Comparison of ENCODE assay signal across 7 mouse cellular contexts in genomic region chr3:36853733-36854440, GRCm38 (mm10). TPM values are rescaled to one million over a fixed set of nuclear protein-coding genes. Genes with fewer than 3 reads are reported as not detected.
DNase-seq lines count a peak whose midpoint lies in the region; ATAC-seq and TF ChIP-seq lines count a peak whose summit lies in the region.

No protein-coding gene starts in this region.

- no peaks in the 10 kb centered on the region for H3K27me3 ChIP-seq in midbrain, postnatal 0 days (ENCODE audit: insufficient read depth, low read length)
- H3K27me3 ChIP-seq in midbrain, embryonic 10.5 days (ENCODE audit: low read depth, poor library complexity, severe bottlenecking): no peaks in the 10 kb centered on the region
- H3K27me3 ChIP-seq in lung, postnatal 0 days (replicated peaks; ENCODE audit: insufficient read depth, low read length): no peaks in the 10 kb centered on the region

- H3K4me2 ChIP-seq in midbrain, postnatal 0 days (ENCODE audit: low read depth, low read length, poor library complexity, severe bottlenecking): peak overlapping the region; percentile 7; the same call in 1 of the 2 replicates
- H3K4me2 ChIP-seq in lung, postnatal 0 days (replicated peaks; ENCODE audit: low read depth, low read length): peak overlapping the region; percentile 38

- TF ChIP-seq EP300 in lung, postnatal 0 days (IDR thresholded peaks at IDR 0.05): peak; percentile 69

- TF ChIP-seq CTCF in midbrain, postnatal 0 days (IDR thresholded peaks at IDR 0.05): 0 out of 2 replicates have a peak, but pooled peaks have one; percentile 7
- no peak; the same call in 1 of the 2 replicates for TF ChIP-seq CTCF in lung, postnatal 0 days (IDR thresholded peaks at IDR 0.05)

- 66% methylated on average over 10 of the region's 10 CpGs for WGBS in midbrain, postnatal 0 days
- WGBS in midbrain, embryonic 10.5 days: 72% methylated on average over 10 of the region's 10 CpGs
- WGBS in lung, postnatal 0 days: 23% methylated on average over 10 of the region's 10 CpGs

- H3K36me3 ChIP-seq in midbrain, postnatal 0 days (ENCODE audit: insufficient read depth, low read length): no peaks in the 10 kb centered on the region
- no peaks in the 10 kb centered on the region for H3K36me3 ChIP-seq in midbrain, embryonic 10.5 days
- no peaks in the 10 kb centered on the region for H3K36me3 ChIP-seq in lung, postnatal 0 days (ENCODE audit: insufficient read depth, low read length)

- H3K4me3 ChIP-seq in midbrain, postnatal 0 days (ENCODE audit: low read depth, low read length): no peak overlapping the region
- H3K4me3 ChIP-seq in midbrain, embryonic 10.5 days: no peak overlapping the region
- H3K4me3 ChIP-seq in lung, postnatal 0 days (ENCODE audit: low read depth, low read length): peak overlapping the region; percentile 15

- H3K9ac ChIP-seq in midbrain, postnatal 0 days (replicated peaks; ENCODE audit: low read length, poor library complexity, severe bottlenecking): no peak overlapping the region
- H3K9ac ChIP-seq in lung, postnatal 0 days (replicated peaks; ENCODE audit: low read depth): no peak overlapping the region

- ATAC-seq in midbrain, postnatal 0 days (ENCODE audit: low FRiP score): no peak
- peak; percentile 96 for ATAC-seq in common myeloid progenitor, adult 5-6 weeks (replicated peaks; ENCODE audit: low read depth, poor library complexity, severe bottlenecking)
- peak; percentile 89 for ATAC-seq in lung, postnatal 0 days

- H3K27ac ChIP-seq in midbrain, postnatal 0 days (ENCODE audit: low read depth, low read length): no peak overlapping the region
- no peak overlapping the region for H3K27ac ChIP-seq in midbrain, embryonic 10.5 days (replicated peaks)
- peak overlapping the region; percentile 43 for H3K27ac ChIP-seq in lung, postnatal 0 days (ENCODE audit: low read length)

- no peaks in the 10 kb centered on the region for H3K9me3 ChIP-seq in midbrain, postnatal 0 days (ENCODE audit: low read length)
- H3K9me3 ChIP-seq in midbrain, embryonic 10.5 days (replicated peaks): no peaks in the 10 kb centered on the region
- H3K9me3 ChIP-seq in lung, postnatal 0 days (ENCODE audit: low read length): no peaks in the 10 kb centered on the region

- DNase-seq in midbrain, postnatal 0 days (ENCODE audit: low spot score): no peak
- no peak for DNase-seq in midbrain, embryonic 10.5 days (ENCODE audit: low spot score)
- peak; percentile 60 for DNase-seq in lung, postnatal 0 days (ENCODE audit: low spot score)
- DNase-seq in thymus, postnatal 36 days: peak; percentile 35 to 52
- DNase-seq in ovary, postnatal 14 days (ENCODE audit: low spot score): no peak
- DNase-seq in cerebellum, postnatal 14 days: no peak

- no peaks in the 10 kb centered on the region for H3K4me1 ChIP-seq in midbrain, postnatal 0 days (ENCODE audit: insufficient read depth, low read length)
- no peaks in the 10 kb centered on the region for H3K4me1 ChIP-seq in midbrain, embryonic 10.5 days
- no peaks in the 10 kb centered on the region for H3K4me1 ChIP-seq in lung, postnatal 0 days (ENCODE audit: insufficient read depth, low read depth, low read length)

RNA-seq across cellular contexts. Expression of gene 4932438A13Rik, which starts 9.0 kb away (rescaled TPM):
- total RNA-seq in midbrain, postnatal 0 days (2014; rRNA removed): 62.2 and 93.7 TPM in 2 replicates
- 54.4 and 63.9 TPM in 2 replicates for polyA plus RNA-seq in midbrain, postnatal 0 days (2015; fragmentation: Nextera tagmentation; extraction: Ambion mirVana)
- polyA plus RNA-seq in midbrain, embryonic 10.5 days (2016; fragmentation: Nextera tagmentation; extraction: Ambion mirVana): 31.2 and 35.6 TPM in 2 replicates
- total RNA-seq in common myeloid progenitor, adult 5-6 weeks (2017): 65.4 and 67.3 TPM in 2 replicates
- polyA plus RNA-seq in lung, postnatal 0 days (2015; fragmentation: Nextera tagmentation; extraction: Ambion mirVana): 28.8 and 32.2 TPM in 2 replicates

Comparison
In these comparisons a context has a peak if more than half of its experiments do, and no peak if none do; other contexts are left out.
1. DNase-seq: peak in lung, postnatal 0 days (single experiment) and thymus, postnatal 36 days (2 of 2); none in midbrain, postnatal 0 days (single experiment), midbrain, embryonic 10.5 days (single experiment), ovary, postnatal 14 days (single experiment) and cerebellum, postnatal 14 days (0 of 2).